Mouse (Mus musculus) adrenal gland, adult 18-20 months (tissue): ENCODE measurements at regions not wholly inside any gene's neighbourhood (a gene's known extent, or its start where the extent isn't known, plus 50 kb on each side); places are given as distances from the start of the nearest gene placed in this dataset.

ENCODE experiments used
- DNase-seq, 2 experiments: peaks; one replicate each; pipeline ENCODE4 v3.0.0; 2021 to 2022; ENCODE audit warnings: low spot score in 2 of 2

DNA sequence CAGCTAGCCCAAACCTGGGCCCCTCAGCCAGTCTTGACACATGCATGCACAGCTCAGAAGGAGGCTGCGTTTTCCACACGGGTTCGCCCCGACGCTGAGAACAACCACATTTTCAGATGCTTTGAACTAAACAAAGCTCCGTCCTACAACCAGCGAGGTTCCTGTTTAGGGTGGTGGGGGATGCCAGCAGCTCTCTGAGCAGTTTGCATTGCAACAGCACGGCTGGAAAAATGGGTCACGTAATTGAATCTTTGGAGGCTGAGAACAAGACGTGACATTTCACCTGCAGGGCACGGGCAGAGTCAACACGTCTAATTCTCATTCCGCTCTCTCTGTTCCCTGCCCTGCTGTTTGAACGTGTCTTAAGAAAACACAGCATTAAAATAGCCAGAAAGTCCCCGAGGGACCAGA, 119.2 kb downstream of the Syk start:
- no peak for DNase-seq

DNA sequence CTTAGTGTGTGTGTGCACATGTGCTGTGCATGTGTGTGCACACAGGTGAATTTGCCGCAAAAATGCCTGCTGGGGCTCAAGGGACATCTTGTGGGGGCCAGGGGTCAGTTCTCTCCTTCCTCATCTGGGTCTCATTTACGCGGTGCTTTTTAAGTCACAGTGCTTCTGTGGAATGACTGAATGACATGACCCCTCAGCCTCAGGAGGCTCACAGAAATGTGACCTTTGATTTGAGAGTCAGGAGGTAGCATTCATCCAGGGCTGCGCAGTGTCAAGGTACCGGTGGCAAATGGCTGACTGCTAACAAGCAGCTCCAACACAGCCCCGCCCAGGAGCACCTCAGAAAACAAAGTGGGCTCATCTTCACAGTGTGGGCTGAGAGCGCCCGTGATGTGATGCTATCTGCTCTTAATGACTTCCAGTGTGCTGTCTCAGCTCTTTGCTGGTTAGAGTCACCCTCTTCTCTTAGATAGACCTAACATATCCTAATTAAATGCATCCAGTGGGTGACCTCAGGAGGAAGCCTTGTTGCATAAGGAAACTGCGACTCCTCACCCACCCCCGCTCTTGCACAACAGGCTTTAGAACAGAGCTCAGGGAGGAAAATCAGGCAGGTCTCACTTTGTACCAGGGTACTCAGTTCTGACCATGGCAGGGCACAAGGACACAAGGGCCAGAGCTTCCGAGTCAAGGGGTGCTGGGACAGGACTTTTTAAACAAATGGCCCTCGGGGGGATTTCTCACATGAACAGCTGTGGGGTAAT, 120.6 kb downstream of the Syk start:
- no peak for DNase-seq

DNA sequence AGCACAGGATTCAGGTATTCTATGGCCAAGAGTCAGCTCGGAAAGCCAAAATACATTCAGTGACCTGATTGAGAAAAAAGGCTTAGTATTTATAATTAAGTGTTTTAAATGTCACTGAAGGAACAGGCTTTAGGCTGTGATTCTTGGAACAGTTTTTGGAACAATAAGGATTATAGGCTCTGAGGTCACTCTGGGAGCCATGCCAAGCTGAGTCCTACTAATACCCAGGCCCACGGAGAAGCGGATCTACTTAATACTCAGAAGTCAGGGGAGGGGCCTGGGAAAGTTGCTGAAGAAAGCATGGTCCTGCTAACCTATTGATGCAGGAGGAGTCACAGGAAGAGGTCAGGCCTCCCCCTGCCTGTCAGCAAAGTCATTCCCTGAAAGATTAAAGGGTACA, 121.7 kb downstream of the Syk start:
- DNase-seq, result no peak

GRCm38 (mm10) chr13:52709580-52709979, 126.6 kb downstream of the Syk start:
- no peak for DNase-seq

- peak; percentile 71 to 78 for DNase-seq
Measured at GRCm38 (mm10) chr13:52711713-52712369, 128.9 kb downstream of the Syk start.

DNA sequence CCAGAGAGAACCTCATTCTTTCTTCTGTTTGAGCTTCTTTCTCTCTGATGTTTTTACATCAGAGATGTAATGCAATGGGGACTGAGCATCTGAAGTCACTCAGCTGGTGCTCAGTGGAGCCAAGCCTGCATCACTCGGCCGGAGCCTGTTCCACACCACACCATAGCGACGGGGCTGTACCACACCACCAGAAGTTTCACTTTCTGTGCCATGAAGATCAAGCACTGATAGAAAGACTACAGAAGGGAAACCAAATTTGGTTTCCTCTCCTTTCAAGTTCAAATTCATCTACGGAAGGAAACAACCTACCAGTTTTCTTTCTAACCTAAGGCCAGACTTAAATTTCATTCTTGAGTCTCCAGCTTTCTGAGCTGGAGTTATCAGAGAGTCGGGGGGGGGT, 138.5 kb downstream of the Syk start:
- DNase-seq, result no peak

GRCm38 (mm10) chr13:52722718-52723117, 139.7 kb downstream of the Syk start:
- no peak for DNase-seq

DNA sequence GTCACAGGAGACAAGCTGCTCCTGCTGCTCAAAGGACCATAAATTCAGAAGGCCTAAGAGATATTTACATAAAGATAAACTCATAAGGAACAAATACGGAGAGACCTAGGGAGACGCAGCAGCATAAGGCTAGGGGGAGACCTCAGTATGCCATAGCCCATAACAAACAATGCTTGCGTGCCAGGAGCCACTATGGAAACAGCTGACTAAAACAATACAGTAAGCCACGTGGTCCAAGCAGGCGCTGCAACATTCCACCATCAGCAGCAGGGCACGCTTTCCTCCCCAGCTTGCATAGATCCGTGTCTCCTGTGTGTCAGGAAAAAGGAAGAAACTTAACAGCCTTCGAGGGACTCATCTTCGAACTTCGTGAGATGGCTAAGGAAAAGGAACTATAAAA, 143.1 kb downstream of the Syk start:
- DNase-seq, result no peak

GRCm38 (mm10) chr13:52726525-52726924, 143.6 kb downstream of the Syk start:
- DNase-seq, result no peak

DNA sequence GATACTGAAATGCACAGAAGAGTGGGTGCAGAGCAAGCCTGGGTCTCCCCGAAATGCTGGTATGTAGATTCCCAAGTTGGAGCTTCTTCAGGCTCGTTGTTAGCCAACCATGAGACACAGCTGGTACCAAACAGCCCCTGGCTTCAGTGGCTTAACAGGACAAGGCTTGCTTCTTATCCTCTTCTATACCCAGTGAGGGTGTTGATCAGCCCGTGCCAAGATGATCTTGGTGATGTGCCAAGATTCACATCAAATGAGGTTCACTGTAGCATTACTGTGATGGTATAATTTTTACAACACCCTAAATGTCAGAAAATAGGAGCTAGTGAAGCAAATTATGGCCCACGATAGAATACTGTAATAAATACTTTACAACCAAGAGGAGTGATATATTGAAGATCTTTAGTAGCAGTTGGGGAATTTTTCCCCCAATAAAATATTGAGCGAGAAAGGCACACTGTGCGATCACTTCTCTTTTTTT, 152.5 kb downstream of the Syk start:
- no peak for DNase-seq

DNA sequence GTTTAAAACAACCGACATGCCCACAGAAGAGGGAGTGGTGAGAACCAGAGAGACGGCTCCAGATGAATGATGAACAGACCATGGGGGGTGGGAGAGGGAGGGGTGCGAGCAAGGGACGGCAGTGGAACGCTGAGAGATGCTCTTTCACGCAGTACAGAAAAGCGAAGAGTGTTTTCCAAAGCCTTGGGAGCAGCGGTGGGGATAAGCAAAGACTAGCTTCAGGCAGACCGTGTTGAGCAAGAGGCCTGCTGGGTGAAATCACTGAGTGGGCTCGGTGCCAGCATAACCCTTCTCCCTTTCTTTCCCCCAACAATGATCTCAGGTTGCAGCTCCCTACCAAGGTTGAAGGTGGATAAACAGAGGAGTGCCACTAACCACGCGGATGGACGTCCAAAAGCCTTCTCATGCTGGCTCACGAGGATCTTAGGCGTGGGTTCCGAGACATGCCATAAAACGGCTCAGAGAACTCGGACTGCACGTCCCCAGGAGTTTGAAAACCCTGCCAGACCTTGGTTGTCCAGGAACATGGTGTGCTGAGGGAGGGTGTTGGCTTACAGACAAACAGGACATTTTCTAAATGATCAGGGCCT, 153.1 kb downstream of the Syk start:
- peak in 1 of 2 experiments; percentile 47 for DNase-seq

GRCm38 (mm10) chr13:52738095-52738660, 155.2 kb downstream of the Syk start:
- no peak for DNase-seq

DNA sequence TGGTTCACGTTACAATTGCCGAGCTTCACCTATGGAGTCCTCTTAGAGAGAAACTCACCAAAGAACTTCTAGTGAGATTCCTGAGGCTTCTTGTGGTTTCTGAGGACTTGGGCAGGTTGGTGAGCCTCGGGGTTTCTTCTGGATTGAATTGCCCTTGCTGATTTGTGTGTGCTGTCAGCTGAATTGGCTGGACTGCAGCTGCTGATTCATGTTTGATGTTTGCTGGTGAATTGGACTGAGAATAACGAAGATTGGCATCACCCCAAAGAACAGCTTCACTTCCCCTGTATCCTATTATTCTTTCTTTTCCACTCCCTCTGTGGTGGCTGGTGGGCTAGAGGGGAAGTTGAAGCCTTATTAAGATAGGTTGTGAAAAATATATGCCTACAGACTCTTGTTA, 158.4 kb downstream of the Syk start:
- no peak for DNase-seq

GRCm38 (mm10) chr13:52756005-52756404, 173.0 kb downstream of the Syk start:
- DNase-seq, result no peak

- DNase-seq, result peak; percentile 37 to 43
Measured at GRCm38 (mm10) chr13:52765508-52766181, 163.8 kb downstream of the Auh start.

DNA sequence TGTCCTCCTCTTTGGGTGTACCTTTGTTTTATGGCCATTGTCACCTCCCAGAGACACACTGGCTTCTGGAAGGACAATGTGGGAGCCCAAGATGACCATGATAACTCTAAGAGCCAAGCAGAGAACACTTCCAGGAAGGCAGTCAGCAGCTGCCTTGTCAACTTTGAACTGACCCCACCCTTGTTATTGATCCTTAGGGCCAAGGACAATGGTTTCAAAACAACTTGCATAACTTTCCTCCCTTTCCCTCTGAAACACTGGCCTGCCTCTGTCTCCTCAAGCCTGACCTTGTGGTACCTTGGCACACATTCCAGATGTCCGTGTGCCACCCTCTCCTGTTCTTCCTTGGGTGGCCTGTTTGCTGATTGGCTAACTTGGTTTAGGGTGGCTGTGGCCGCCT, 163.2 kb downstream of the Auh start:
- peak in 1 of 2 experiments; percentile 15 for DNase-seq

GRCm38 (mm10) chr13:52769956-52770355, 159.5 kb downstream of the Auh start:
- DNase-seq, result no peak

GRCm38 (mm10) chr13:52771518-52771917, 158.0 kb downstream of the Auh start:
- DNase-seq, result no peak

DNA sequence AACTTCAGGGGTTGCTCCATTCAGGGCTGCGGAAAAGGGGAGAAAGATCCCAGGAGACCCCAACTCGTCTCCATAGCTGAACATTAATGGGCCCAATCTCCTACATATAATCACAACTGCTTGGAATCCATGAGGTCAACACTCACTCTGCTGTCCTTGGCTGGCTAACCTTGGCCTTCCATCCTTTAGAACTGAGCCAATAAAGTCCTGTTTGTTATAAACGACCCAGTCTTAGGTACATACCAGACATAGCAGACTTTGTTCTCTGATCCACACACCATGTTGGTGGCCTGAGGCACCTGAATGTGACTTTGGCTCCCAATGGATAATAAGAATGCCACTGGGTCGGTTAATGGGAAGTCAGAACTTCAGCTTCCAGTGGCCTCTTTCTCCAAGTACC, 157.4 kb downstream of the Auh start:
- no peak for DNase-seq

DNA sequence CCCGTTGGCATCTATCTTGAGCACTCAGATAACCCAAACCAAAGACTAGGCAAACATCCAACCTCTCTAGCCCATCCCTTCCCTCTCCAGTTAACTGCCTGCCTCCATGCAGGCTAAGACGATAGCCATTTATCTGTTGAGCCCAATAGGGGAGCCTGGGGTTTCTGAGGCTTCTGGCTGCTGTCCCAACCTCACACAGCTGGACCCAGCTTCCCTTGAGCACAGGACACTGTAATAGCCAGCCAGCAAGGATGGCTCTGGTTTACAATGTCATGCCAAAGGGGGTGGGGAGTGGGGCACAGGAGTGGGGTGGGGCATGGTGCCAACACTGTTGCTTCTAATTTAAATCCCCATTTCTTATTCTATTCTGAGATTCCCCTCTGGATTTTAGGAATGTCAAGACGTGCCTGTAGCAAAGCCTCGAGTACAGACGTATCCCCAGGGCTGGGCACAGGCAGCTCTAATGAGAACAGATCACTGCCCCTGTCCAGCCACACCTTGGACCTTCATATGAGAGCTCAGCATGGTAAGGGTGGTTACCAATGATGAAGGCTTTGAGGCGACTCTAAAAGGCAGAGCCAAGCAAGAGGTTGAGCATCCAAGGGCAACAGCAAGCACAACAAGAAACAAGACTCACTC, 152.0 kb downstream of the Auh start:
- no peak for DNase-seq

DNA sequence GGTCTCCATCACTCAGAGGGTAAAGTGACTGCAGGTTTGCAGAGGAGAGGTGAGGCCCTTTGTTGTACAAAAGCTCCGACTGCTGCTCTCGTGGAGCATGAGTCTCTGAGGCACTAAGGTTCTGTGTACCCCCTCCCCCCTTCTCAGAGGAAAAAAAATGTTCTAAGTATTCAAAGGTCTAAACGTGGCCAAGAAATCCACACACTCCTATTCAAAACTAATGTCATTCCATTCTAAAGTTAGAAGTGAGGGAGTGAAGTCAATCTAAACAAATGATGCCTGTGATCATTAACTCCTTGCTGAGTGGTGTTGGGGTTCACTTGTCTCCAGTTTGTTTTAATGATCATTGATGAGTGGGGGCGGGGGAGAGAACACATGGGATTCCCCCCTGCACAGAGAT, 150.6 kb downstream of the Auh start:
- DNase-seq, result no peak
